Mouse (Mus musculus) R1 (cell line): ENCODE data around the gene Ikzf1.

ENCODE experiments used
- DNase-seq: peaks from one replicate; pipeline ENCODE4 v3.0.0-alpha.2; 2018; ENCODE audit warnings: low read depth, low spot score

Ikzf1 gene

GRCm38 (mm10) chr11:11765414-11765813 is 80.6 kb downstream of the Ikzf1 start:
- no peak for DNase-seq

GRCm38 (mm10) chr11:11766105-11766504 is 81.3 kb downstream of the Ikzf1 start:
- DNase-seq: no peak

- DNase-seq: no peak
Measured at GRCm38 (mm10) chr11:11766736-11767135, 81.9 kb downstream of the Ikzf1 start.

- DNase-seq: no peak
Measured at GRCm38 (mm10) chr11:11768057-11768456, 83.3 kb downstream of the Ikzf1 start.

- DNase-seq: no peak
Measured at GRCm38 (mm10) chr11:11769281-11769680, 84.5 kb downstream of the Ikzf1 start.

GRCm38 (mm10) chr11:11770691-11771090 is 85.9 kb downstream of the Ikzf1 start:
- no peak for DNase-seq

- DNase-seq: no peak
Measured at GRCm38 (mm10) chr11:11772196-11772595, 87.4 kb downstream of the Ikzf1 start.

- no peak for DNase-seq
Measured at GRCm38 (mm10) chr11:11774384-11774783, 89.6 kb downstream of the Ikzf1 start.

GRCm38 (mm10) chr11:11774893-11775292 is 90.1 kb downstream of the Ikzf1 start:
- no peak for DNase-seq

- DNase-seq: no peak
Measured at GRCm38 (mm10) chr11:11776071-11776821, 91.4 kb downstream of the Ikzf1 start.

GRCm38 (mm10) chr11:11776822-11777174 is 92.0 kb downstream of the Ikzf1 start:
- no peak for DNase-seq

GRCm38 (mm10) chr11:11777246-11777645 is 92.4 kb downstream of the Ikzf1 start:
- DNase-seq: no peak

GRCm38 (mm10) chr11:11777796-11778195 is 93.0 kb downstream of the Ikzf1 start:
- no peak for DNase-seq

- no peak for DNase-seq
Measured at GRCm38 (mm10) chr11:11778345-11778744, 93.5 kb downstream of the Ikzf1 start.

- DNase-seq: no peak
Measured at GRCm38 (mm10) chr11:11781728-11782127, 96.9 kb downstream of the Ikzf1 start.

GRCm38 (mm10) chr11:11785457-11785856 is 100.7 kb downstream of the Ikzf1 start:
- no peak for DNase-seq

GRCm38 (mm10) chr11:11788521-11788974 is 103.7 kb downstream of the Ikzf1 start:
- DNase-seq: peak; percentile 86

- no peak for DNase-seq
Measured at GRCm38 (mm10) chr11:11794626-11795025, 109.8 kb downstream of the Ikzf1 start.

GRCm38 (mm10) chr11:11798690-11799089 is 113.9 kb downstream of the Ikzf1 start:
- DNase-seq: no peak

- no peak for DNase-seq
Measured at GRCm38 (mm10) chr11:11800304-11800703, 115.5 kb downstream of the Ikzf1 start.

GRCm38 (mm10) chr11:11801067-11801466 is 116.3 kb downstream of the Ikzf1 start:
- DNase-seq: no peak

GRCm38 (mm10) chr11:11804421-11804820 is 119.6 kb downstream of the Ikzf1 start:
- DNase-seq: no peak

GRCm38 (mm10) chr11:11805951-11806350 is 121.1 kb downstream of the Ikzf1 start:
- DNase-seq: no peak
